Comparison of ENCODE assay signal across 7 mouse cellular contexts in the genomic region with DNA sequence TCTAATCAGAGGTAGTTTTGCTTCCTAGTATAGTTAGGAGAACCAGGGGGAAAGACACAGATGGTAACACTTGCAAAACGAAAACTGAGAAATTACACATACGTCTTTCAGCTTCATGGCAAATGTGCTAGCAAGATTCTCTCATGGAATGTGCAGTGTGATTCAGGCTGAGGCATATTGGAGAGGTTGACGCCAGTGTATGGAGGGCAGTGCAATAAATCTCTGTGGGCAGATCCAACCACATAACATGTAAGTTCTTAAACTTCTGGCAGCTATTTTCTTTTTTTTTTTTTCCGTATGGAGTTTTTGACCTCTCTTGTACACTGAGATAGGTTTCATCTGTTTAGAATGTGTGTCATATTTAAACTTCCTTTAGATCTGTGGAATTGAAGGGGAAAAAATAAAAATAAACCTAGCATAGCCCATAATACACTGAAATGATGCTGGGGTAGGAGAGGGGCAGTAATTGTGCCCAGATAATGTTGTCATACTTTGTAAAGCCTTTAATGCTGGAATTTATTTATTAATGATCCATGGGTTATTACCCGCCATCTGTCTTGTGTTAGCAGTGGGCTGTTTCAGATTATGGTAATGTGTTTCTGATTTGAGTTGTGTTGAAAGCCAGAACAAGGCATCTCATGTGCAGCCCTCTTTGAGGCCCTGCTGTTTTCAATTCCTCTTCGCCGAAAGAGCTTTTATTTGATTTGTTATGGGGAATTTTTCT.
A peak's percentile ranks its signal among the peaks of the same experiment; 100 is the strongest.
DNase-seq lines count a peak whose midpoint lies in the region; ATAC-seq and TF ChIP-seq lines count a peak whose summit lies in the region.

No protein-coding gene starts in this region.

- no peak for DNase-seq in stomach, postnatal 0 days (ENCODE audit: low spot score)
- DNase-seq in hindbrain, embryonic 11.5 days (ENCODE audit: low spot score): peak; percentile 59
- peak; percentile 94 for DNase-seq in limb, embryonic 14.5 days (ENCODE audit: low spot score)
- DNase-seq in spleen, postnatal 36 days (ENCODE audit: low spot score in 2 of 2): no peak
- no peak for DNase-seq in right cerebral cortex, postnatal 4 days

- peak; percentile 75; the same call in 1 of the 2 replicates for ATAC-seq in stomach, embryonic 14.5 days (ENCODE audit: insufficient number of reproducible peaks, insufficient read depth, low FRiP score, low read depth)
- no peak for ATAC-seq in stomach, postnatal 0 days (ENCODE audit: low FRiP score, low TSS enrichment)
- peak; percentile 89 for ATAC-seq in hindbrain, embryonic 11.5 days (ENCODE audit: low FRiP score)
- peak; percentile 92 for ATAC-seq in limb, embryonic 14.5 days (ENCODE audit: low FRiP score, low read depth)
- no peak for ATAC-seq in cerebellum, adult (ENCODE audit: insufficient number of reproducible peaks, low FRiP score, low TSS enrichment)

- H3K4me3 ChIP-seq in stomach, embryonic 14.5 days (ENCODE audit: low read depth, low read length): no peak overlapping the region
- H3K4me3 ChIP-seq in stomach, postnatal 0 days (ENCODE audit: low read depth, low read length): no peak overlapping the region
- no peak overlapping the region for H3K4me3 ChIP-seq in hindbrain, embryonic 11.5 days (ENCODE audit: low read depth, low read length)
- no peak overlapping the region for H3K4me3 ChIP-seq in limb, embryonic 14.5 days (replicated peaks; ENCODE audit: low read length)

- peak overlapping the region; percentile 27; the same call in 1 of the 2 replicates for H3K27ac ChIP-seq in stomach, embryonic 14.5 days (ENCODE audit: low read length)
- no peak overlapping the region for H3K27ac ChIP-seq in stomach, postnatal 0 days (replicated peaks)
- no peak overlapping the region for H3K27ac ChIP-seq in hindbrain, embryonic 11.5 days (ENCODE audit: low read depth, low read length)
- H3K27ac ChIP-seq in limb, embryonic 14.5 days (replicated peaks; ENCODE audit: low read depth, low read length): no peak overlapping the region

- no peak for TF ChIP-seq EP300 in stomach, postnatal 0 days (optimal IDR thresholded peaks at IDR 0.05)

- no peak overlapping the region for H3K9ac ChIP-seq in stomach, embryonic 14.5 days (replicated peaks; ENCODE audit: low read depth, low read length)
- no peak overlapping the region for H3K9ac ChIP-seq in stomach, postnatal 0 days (ENCODE audit: low read length)
- no peak overlapping the region for H3K9ac ChIP-seq in hindbrain, embryonic 11.5 days (ENCODE audit: low read depth, low read length)
- no peak overlapping the region for H3K9ac ChIP-seq in limb, embryonic 14.5 days (ENCODE audit: low read depth, low read length, severe bottlenecking)

- WGBS in stomach, embryonic 14.5 days: 41% methylated on average over 7 of the region's 7 CpGs
- WGBS in stomach, postnatal 0 days: 42% methylated on average over 7 of the region's 7 CpGs
- 36% methylated on average over 7 of the region's 7 CpGs for WGBS in hindbrain, embryonic 11.5 days
- 6% methylated on average over 7 of the region's 7 CpGs for WGBS in limb, embryonic 14.5 days

- H3K36me3 ChIP-seq in stomach, embryonic 14.5 days (ENCODE audit: control insufficient read depth, insufficient read depth, low read length): no peaks in the 10 kb centered on the region
- H3K36me3 ChIP-seq in stomach, postnatal 0 days (ENCODE audit: control insufficient read depth, insufficient read depth, low read length): no peaks in the 10 kb centered on the region
- H3K36me3 ChIP-seq in hindbrain, embryonic 11.5 days (ENCODE audit: control insufficient read depth, insufficient read depth, low read length): no peaks in the 10 kb centered on the region
- H3K36me3 ChIP-seq in limb, embryonic 14.5 days (ENCODE audit: control insufficient read depth, insufficient read depth, low read length): no peaks in the 10 kb centered on the region

- no peaks in the 10 kb centered on the region for H3K27me3 ChIP-seq in stomach, embryonic 14.5 days (ENCODE audit: control insufficient read depth, insufficient read depth, low read length)
- no peaks in the 10 kb centered on the region for H3K27me3 ChIP-seq in stomach, postnatal 0 days (ENCODE audit: control insufficient read depth, insufficient read depth, low read length)
- H3K27me3 ChIP-seq in hindbrain, embryonic 11.5 days (ENCODE audit: control insufficient read depth, insufficient read depth, low read length): no peaks in the 10 kb centered on the region
- no peaks in the 10 kb centered on the region for H3K27me3 ChIP-seq in limb, embryonic 14.5 days (ENCODE audit: control insufficient read depth, insufficient read depth, low read length)

- TF ChIP-seq CTCF in stomach, postnatal 0 days (IDR thresholded peaks at IDR 0.05; ENCODE audit: low read depth): no peak

- H3K4me2 ChIP-seq in stomach, embryonic 14.5 days (replicated peaks; ENCODE audit: low read depth, low read length): no peak overlapping the region
- H3K4me2 ChIP-seq in stomach, postnatal 0 days (replicated peaks; ENCODE audit: low read depth): no peak overlapping the region
- H3K4me2 ChIP-seq in hindbrain, embryonic 11.5 days (replicated peaks; ENCODE audit: low read depth, low read length): no peak overlapping the region
- H3K4me2 ChIP-seq in limb, embryonic 14.5 days (replicated peaks; ENCODE audit: low read depth, low read length, severe bottlenecking): no peak overlapping the region; the same call in 1 of the 2 replicates

- no peaks in the 10 kb centered on the region for H3K4me1 ChIP-seq in stomach, embryonic 14.5 days (ENCODE audit: control insufficient read depth, insufficient read depth, low read length)
- no peaks in the 10 kb centered on the region for H3K4me1 ChIP-seq in stomach, postnatal 0 days (replicated peaks; ENCODE audit: control insufficient read depth, insufficient read depth)
- no peaks in the 10 kb centered on the region for H3K4me1 ChIP-seq in hindbrain, embryonic 11.5 days (replicated peaks; ENCODE audit: control insufficient read depth, insufficient read depth, low read length)
- H3K4me1 ChIP-seq in limb, embryonic 14.5 days (ENCODE audit: control insufficient read depth, insufficient read depth, low read length): peaks cover 10% of the 10 kb centered on the region

- no peaks in the 10 kb centered on the region for H3K9me3 ChIP-seq in stomach, embryonic 14.5 days (ENCODE audit: control insufficient read depth, low read depth, low read length)
- H3K9me3 ChIP-seq in stomach, postnatal 0 days (ENCODE audit: control insufficient read depth, low read length): no peaks in the 10 kb centered on the region
- no peaks in the 10 kb centered on the region for H3K9me3 ChIP-seq in hindbrain, embryonic 11.5 days (ENCODE audit: control insufficient read depth, low read length)
- H3K9me3 ChIP-seq in limb, embryonic 14.5 days (ENCODE audit: control insufficient read depth, low read length): no peaks in the 10 kb centered on the region

- no peak for TF ChIP-seq POLR2A in limb, embryonic 14.5 days (IDR thresholded peaks at IDR 0.05; ENCODE audit: borderline replicate concordance, extremely low read depth, insufficient read depth, insufficient read length)

Comparison
In these comparisons a context has a peak if more than half of its experiments do, and no peak if none do; other contexts are left out.
1. ATAC-seq: peak in stomach, embryonic 14.5 days (single experiment), hindbrain, embryonic 11.5 days (single experiment) and limb, embryonic 14.5 days (single experiment); none in stomach, postnatal 0 days (single experiment) and cerebellum, adult (single experiment).
2. DNase-seq: peak in hindbrain, embryonic 11.5 days (single experiment) and limb, embryonic 14.5 days (single experiment); none in stomach, postnatal 0 days (single experiment), spleen, postnatal 36 days (0 of 2) and right cerebral cortex, postnatal 4 days (single experiment).